Mouse (Mus musculus) MEL (cell line): ENCODE results near the gene Nubp2.

Source experiments
- CHD2 ChIP-seq: IDR thresholded peaks from 2 replicates; pipeline ENCODE4 v1.6.1; 2011; ENCODE audit warnings: low read length, improper control_type of control experiment
- GABPA ChIP-seq: IDR thresholded peaks from 2 replicates; pipeline ENCODE4 v1.6.1; 2012; ENCODE audit warnings: low read depth, mild to moderate bottlenecking, inconsistent platforms, low read length, improper control_type of control experiment, moderate library complexity
- GATA1 ChIP-seq: IDR thresholded peaks from 2 replicates; pipeline ENCODE4 v1.6.1; 2011; ENCODE audit warnings: low read depth, low read length, improper control_type of control experiment
- POLR2AphosphoS5 ChIP-seq: IDR thresholded peaks from 2 replicates; pipeline ENCODE4 v1.6.1; 2012; ENCODE audit warnings: low read depth, borderline replicate concordance, mild to moderate bottlenecking, inconsistent platforms, low read length, moderate library complexity, mixed read lengths
- USF1 ChIP-seq: IDR thresholded peaks from 2 replicates; pipeline ENCODE4 v1.6.1; 2014; ENCODE audit warnings: low read depth, mild to moderate bottlenecking, inconsistent platforms, low read length, improper control_type of control experiment, moderate library complexity
- ZKSCAN1 ChIP-seq: IDR thresholded peaks from 2 replicates; pipeline ENCODE4 v1.6.1; 2012; ENCODE audit warnings: low read depth, mild to moderate bottlenecking, inconsistent platforms, low read length, improper control_type of control experiment, moderate library complexity

GRCm38 (mm10) chr17:24898041-24898854 is 12.1 kb upstream of the Nubp2 start:
- TF ChIP-seq USF1, result no peak
- TF ChIP-seq ZKSCAN1, result no peak
- no peak for TF ChIP-seq CHD2
- no peak for TF ChIP-seq GABPA
- TF ChIP-seq GATA1, result no peak
- no peak for TF ChIP-seq POLR2AphosphoS5
